Mouse (Mus musculus): ENCODE results near the gene Smndc1. TPM values are rescaled to one million over a fixed set of nuclear protein-coding genes. Genes with fewer than 3 reads are reported as not detected.

Smndc1 gene
- polyA plus RNA-seq, 1 experiment from 2014 or later, result 34.6 TPM

DNA sequence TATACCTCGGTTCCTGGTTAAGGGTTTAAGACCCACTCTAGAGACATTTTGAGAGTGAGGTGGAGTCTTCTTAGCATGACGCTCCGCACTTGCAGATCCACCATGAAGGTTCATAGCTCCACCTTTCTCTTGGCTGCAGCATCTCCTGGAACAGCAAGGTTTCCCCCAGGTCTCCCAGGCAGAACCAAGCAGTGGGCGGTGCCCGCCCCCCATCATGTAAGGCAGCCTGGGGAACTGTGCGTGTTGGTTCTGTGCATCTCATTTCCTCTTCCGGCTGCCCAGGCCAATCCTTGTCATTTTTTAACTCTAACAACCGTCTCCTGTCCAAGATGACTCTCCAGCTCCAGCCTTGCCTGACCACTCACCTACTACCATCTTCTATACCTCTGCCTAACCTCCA, 35.4 kb upstream of the Smndc1 start:
- Histone ChIP-seq H3K9ac (replicated peaks; ENCODE audit: low read depth, low read length) (no peak overlapping the region), H3K9me3 (ENCODE audit: control insufficient read depth, low read length) (no peaks in the 10 kb centered on the region), H3K36me3 (ENCODE audit: control insufficient read depth, insufficient read depth, low read length) (no peaks in the 10 kb centered on the region), H3K4me2 (ENCODE audit: low read depth, low read length) (no peak overlapping the region), H3K27me3 (ENCODE audit: control insufficient read depth, insufficient read depth, low read length) (no peaks in the 10 kb centered on the region), H3K4me1 (ENCODE audit: control insufficient read depth, insufficient read depth, low read length) (peaks cover 14% of the 10 kb centered on the region), H3K4me3 (ENCODE audit: low read depth, low read length) (no peak overlapping the region), H3K27ac (ENCODE audit: low read depth, low read length) (no peak overlapping the region)
- WGBS, result 91% methylated on average over 8 of the region's 8 CpGs
- no peak for ATAC-seq (ENCODE audit: low read depth)

DNA sequence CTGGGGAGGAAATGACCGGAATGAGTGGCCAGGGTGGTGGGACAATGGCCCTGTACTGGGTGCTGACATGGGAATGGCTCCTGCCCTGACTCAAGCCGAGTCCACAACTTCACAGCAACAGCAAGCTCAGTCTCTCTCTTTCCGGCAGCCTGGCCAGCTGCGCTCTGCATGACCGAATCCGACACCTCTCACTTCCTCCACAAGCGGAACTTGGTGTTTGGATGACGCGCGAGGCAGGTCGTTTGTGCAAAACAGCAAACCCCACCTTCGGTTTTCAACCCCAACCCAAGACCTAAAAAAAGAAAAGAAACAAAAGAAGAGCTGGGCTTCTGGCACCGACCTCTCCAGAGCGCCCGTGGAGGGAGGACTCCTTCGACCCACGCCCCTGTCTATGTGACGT, 34.3 kb upstream of the Smndc1 start:
- Histone ChIP-seq H3K4me1 (ENCODE audit: control insufficient read depth, insufficient read depth, low read length) (peaks cover 6% of the 10 kb centered on the region; the same call in 1 of the 2 replicates), H3K4me2 (ENCODE audit: low read depth, low read length) (no peak overlapping the region), H3K27ac (ENCODE audit: low read depth, low read length) (no peak overlapping the region), H3K9ac (replicated peaks; ENCODE audit: low read depth, low read length) (no peak overlapping the region), H3K9me3 (ENCODE audit: control insufficient read depth, low read length) (no peaks in the 10 kb centered on the region), H3K27me3 (ENCODE audit: control insufficient read depth, insufficient read depth, low read length) (no peaks in the 10 kb centered on the region), H3K4me3 (ENCODE audit: low read depth, low read length) (no peak overlapping the region), H3K36me3 (ENCODE audit: control insufficient read depth, insufficient read depth, low read length) (no peaks in the 10 kb centered on the region)
- no peak for ATAC-seq (ENCODE audit: low read depth)
- WGBS, result 69% methylated on average over 18 of the region's 18 CpGs

DNA sequence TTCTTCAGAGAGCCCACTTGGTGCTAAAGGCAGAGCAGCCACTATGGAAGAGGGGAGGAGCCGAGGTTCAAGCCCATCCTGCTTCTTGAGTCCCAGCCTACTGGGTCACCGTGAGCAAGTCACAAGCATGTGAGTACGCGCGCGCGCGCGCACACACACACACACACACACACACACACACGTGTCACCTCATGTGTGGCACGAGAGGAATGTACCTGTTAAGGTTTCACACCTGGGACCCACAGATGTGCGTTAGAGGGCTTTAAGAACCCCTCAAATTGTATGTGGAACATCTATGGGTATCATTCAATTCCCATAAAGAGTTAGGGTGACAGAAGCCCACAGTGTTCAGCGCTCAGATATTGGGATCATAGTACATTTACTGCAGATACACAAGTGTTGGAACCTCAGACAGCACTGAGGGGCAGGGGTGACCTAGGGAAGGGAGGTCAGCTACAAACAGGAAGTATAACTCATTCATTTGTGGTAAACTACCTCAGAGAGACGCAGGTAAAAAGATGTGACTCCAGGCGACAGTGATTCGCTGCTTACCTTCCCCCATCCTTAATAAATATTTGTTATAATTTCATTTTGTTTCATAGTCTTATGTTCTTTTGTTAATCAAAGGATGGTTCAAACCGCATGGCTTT, 33.6 kb upstream of the Smndc1 start:
- H3K4me3 ChIP-seq (ENCODE audit: low read depth, low read length), result no peak overlapping the region
- WGBS, result 62% methylated on average over 17 of the region's 17 CpGs
- no peaks in the 10 kb centered on the region for H3K9me3 ChIP-seq (ENCODE audit: control insufficient read depth, low read length)
- no peaks in the 10 kb centered on the region for H3K27me3 ChIP-seq (ENCODE audit: control insufficient read depth, insufficient read depth, low read length)
- peaks cover 6% of the 10 kb centered on the region; the same call in 1 of the 2 replicates for H3K4me1 ChIP-seq (ENCODE audit: control insufficient read depth, insufficient read depth, low read length)
- H3K4me2 ChIP-seq (ENCODE audit: low read depth, low read length), result no peak overlapping the region
- H3K9ac ChIP-seq (replicated peaks; ENCODE audit: low read depth, low read length), result no peak overlapping the region
- H3K27ac ChIP-seq (ENCODE audit: low read depth, low read length), result no peak overlapping the region
- ATAC-seq (ENCODE audit: low read depth), result no peak
- no peaks in the 10 kb centered on the region for H3K36me3 ChIP-seq (ENCODE audit: control insufficient read depth, insufficient read depth, low read length)

DNA sequence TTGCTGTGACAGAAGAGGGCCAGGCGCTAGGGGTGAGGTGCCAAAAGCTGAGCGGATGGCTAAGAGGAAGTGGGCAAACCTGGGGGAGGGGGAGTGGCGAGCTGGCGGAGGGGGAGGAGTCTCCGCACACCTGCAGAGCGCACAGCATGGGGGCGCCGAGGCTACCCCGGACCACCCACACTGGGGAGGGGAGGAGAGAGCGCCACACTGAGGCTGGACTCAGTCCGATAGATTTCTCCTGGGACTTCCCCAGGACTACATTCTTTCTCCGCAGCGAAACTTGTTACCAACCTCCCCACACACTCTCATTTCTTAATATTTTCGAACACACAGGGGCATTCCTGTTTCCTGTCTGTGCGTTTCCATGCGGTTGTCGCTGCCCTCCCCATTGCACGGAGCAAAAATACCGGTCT, 33.0 kb upstream of the Smndc1 start:
- WGBS, result 16% methylated on average over 19 of the region's 19 CpGs
- H3K4me2 ChIP-seq (ENCODE audit: low read depth, low read length), result no peak overlapping the region
- ATAC-seq (ENCODE audit: low read depth), result no peak
- H3K9me3 ChIP-seq (ENCODE audit: control insufficient read depth, low read length), result no peaks in the 10 kb centered on the region
- H3K4me3 ChIP-seq (ENCODE audit: low read depth, low read length), result no peak overlapping the region
- H3K9ac ChIP-seq (replicated peaks; ENCODE audit: low read depth, low read length), result no peak overlapping the region
- no peak overlapping the region for H3K27ac ChIP-seq (ENCODE audit: low read depth, low read length)
- no peaks in the 10 kb centered on the region for H3K27me3 ChIP-seq (ENCODE audit: control insufficient read depth, insufficient read depth, low read length)
- peaks cover 6% of the 10 kb centered on the region; the same call in 1 of the 2 replicates for H3K4me1 ChIP-seq (ENCODE audit: control insufficient read depth, insufficient read depth, low read length)
- no peaks in the 10 kb centered on the region for H3K36me3 ChIP-seq (ENCODE audit: control insufficient read depth, insufficient read depth, low read length)

DNA sequence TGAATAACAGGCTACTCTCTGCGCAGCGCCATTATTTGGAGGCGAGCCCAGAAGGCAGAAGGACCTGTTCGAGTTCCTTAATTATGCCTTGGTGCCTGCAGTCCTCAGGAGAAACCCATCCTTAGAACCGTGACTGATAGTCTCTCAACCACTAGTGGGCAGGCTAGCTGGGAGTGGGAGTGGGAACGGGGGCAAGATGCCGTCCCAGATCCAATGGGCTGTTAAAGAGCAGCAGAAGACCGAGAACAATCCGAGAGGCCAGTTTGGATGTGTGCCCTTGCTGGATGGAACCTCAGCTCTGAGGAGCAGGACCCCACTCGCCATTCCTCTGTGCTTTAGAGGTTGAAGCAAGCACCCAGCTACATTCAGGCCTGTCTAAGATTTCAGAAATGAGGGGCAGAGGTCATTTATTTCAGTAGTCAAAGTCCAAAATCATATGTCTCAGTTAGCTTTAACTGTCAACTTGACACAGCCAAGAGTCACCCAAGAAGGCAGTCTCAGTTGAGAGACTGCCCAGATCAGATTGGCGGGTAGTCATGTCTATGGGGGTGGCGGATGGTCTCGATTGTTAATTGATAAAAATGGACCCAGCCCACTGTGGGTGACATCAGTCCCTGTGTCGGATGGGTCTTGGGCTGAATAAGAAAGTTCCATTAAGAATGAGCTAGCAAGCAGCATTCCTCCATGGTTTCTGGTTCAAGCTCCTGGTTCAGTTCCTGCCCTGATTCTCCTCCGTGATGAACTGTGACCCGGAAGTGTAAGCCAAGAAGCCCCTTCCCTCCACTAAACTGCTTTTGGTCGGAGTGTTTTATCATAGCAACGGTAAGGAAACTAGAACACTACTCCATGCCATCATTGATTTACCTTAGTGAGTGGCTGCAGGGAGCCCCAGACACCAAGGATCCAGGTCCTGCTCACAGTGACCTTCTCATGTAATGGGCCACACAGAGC, 32.3 kb upstream of the Smndc1 start:
- no peak for ATAC-seq (ENCODE audit: low read depth)
- H3K4me1 ChIP-seq (ENCODE audit: control insufficient read depth, insufficient read depth, low read length), result peaks cover 3% of the 10 kb centered on the region; the same call in 1 of the 2 replicates
- no peaks in the 10 kb centered on the region for H3K9me3 ChIP-seq (ENCODE audit: control insufficient read depth, low read length)
- no peak overlapping the region for H3K4me2 ChIP-seq (ENCODE audit: low read depth, low read length)
- H3K36me3 ChIP-seq (ENCODE audit: control insufficient read depth, insufficient read depth, low read length), result no peaks in the 10 kb centered on the region
- no peak overlapping the region for H3K27ac ChIP-seq (ENCODE audit: low read depth, low read length)
- H3K27me3 ChIP-seq (ENCODE audit: control insufficient read depth, insufficient read depth, low read length), result no peaks in the 10 kb centered on the region
- 68% methylated on average over 18 of the region's 18 CpGs for WGBS
- no peak overlapping the region for H3K4me3 ChIP-seq (ENCODE audit: low read depth, low read length)
- no peak overlapping the region for H3K9ac ChIP-seq (replicated peaks; ENCODE audit: low read depth, low read length)

DNA sequence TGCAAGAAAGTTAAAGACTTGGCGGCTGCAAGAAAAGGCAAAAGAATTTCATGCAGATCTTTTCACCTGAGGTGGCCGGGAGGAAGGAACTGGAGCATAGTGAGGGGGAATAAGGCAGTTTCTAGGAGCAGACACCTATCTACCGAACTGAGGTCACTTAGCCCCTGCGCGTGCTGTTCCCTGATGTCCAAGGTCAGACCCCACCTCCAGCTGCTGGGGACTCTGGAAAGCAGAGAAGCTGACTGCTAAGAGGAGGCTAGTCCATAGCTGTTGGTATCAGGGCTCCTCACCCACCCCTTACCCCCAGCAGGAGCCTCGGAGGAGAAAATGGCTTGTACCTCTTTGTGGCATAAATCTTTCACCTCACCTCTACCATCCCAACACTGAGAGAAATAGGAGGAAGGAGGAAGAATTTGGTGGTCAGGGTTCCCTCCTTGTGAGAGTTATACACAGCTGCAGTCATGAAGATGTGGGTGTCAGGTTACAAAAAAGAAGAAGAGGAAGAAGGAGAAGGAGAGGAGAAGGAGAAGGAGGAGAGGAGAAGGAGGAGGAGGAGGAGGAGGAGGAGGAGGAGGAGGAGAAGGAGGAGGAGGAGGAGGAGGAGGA, 31.3 kb upstream of the Smndc1 start:
- Histone ChIP-seq H3K27me3 (ENCODE audit: control insufficient read depth, insufficient read depth, low read length) (no peaks in the 10 kb centered on the region), H3K9ac (replicated peaks; ENCODE audit: low read depth, low read length) (no peak overlapping the region), H3K36me3 (ENCODE audit: control insufficient read depth, insufficient read depth, low read length) (no peaks in the 10 kb centered on the region), H3K27ac (ENCODE audit: low read depth, low read length) (no peak overlapping the region), H3K9me3 (ENCODE audit: control insufficient read depth, low read length) (no peaks in the 10 kb centered on the region), H3K4me2 (ENCODE audit: low read depth, low read length) (peak overlapping the region; percentile 88), H3K4me1 (ENCODE audit: control insufficient read depth, insufficient read depth, low read length) (peaks cover 3% of the 10 kb centered on the region; the same call in 1 of the 2 replicates), H3K4me3 (ENCODE audit: low read depth, low read length) (peak overlapping the region; percentile 37)
- ATAC-seq (ENCODE audit: low read depth), result 0 out of 2 replicates have a peak, but pooled peaks have one; percentile 3
- 0% methylated on average over 6 of the region's 6 CpGs for WGBS

DNA sequence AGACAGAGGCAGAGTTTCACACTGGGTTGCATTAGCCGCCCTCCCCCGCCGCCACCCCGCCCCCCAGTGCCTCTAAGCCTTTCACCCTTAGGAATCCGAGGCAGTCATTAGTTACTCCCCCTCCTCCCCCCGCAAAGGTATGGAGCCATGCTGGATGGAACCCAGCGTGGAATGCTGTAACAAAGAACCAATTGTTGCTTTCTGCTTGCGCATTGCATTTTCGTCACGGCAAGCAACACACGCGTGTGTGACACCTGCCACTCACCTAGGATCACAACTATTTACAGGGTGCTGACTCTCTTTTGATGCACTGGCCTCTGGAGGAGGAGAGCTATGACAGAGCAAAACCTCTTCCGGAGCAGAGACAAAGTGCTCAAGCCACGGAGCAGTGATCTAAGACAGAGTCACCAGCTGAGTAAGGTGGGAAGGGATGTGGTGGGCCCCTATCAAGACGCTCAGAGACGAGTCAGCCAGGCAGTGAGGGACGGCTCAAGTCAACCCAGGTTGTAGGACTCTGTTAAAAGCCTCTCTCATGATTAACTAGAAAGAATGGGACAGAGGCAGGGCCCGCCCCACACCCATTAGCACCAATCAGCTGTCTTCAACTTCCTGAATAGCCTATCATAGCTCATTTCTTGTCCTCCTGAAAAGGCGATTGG, 30.7 kb upstream of the Smndc1 start:
- H3K4me3 ChIP-seq (ENCODE audit: low read depth, low read length), result peak overlapping the region; percentile 37
- H3K27me3 ChIP-seq (ENCODE audit: control insufficient read depth, insufficient read depth, low read length), result no peaks in the 10 kb centered on the region
- H3K36me3 ChIP-seq (ENCODE audit: control insufficient read depth, insufficient read depth, low read length), result no peaks in the 10 kb centered on the region
- H3K4me2 ChIP-seq (ENCODE audit: low read depth, low read length), result peak overlapping the region; percentile 88
- no peak overlapping the region for H3K27ac ChIP-seq (ENCODE audit: low read depth, low read length)
- peak; percentile 95 for ATAC-seq (ENCODE audit: low read depth)
- peak overlapping the region; percentile 35 for H3K9ac ChIP-seq (replicated peaks; ENCODE audit: low read depth, low read length)
- WGBS, result under 1% methylated on average over 19 of the region's 19 CpGs
- peaks cover 3% of the 10 kb centered on the region; the same call in 1 of the 2 replicates for H3K4me1 ChIP-seq (ENCODE audit: control insufficient read depth, insufficient read depth, low read length)
- H3K9me3 ChIP-seq (ENCODE audit: control insufficient read depth, low read length), result no peaks in the 10 kb centered on the region

DNA sequence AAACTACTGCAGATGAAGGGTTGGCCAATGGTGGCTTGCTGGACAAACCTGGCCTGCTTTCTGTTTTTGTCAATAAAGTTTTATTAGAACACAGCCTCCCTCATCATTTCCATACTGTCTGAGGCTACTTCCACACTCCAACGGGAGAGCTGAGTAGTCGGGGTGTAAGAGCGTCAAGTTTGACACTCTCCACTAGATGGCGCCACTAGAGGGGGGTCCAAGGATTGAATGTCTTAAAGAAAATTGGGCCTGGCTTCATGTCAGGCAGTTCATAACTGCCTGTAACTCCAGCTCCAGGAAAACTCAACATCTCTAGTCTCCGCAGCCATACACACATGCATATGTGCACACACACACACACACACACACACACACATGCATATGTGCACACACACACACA, 29.5 kb upstream of the Smndc1 start:
- H3K9ac ChIP-seq (replicated peaks; ENCODE audit: low read depth, low read length), result no peak overlapping the region

More for the DNA sequence above, 29.5 kb upstream of the Smndc1 start:
- Histone ChIP-seq H3K27ac (ENCODE audit: low read depth, low read length) (no peak overlapping the region), H3K4me1 (ENCODE audit: control insufficient read depth, insufficient read depth, low read length) (peaks cover 3% of the 10 kb centered on the region; the same call in 1 of the 2 replicates), H3K9me3 (ENCODE audit: control insufficient read depth, low read length) (no peaks in the 10 kb centered on the region), H3K4me3 (ENCODE audit: low read depth, low read length) (no peak overlapping the region), H3K36me3 (ENCODE audit: control insufficient read depth, insufficient read depth, low read length) (no peaks in the 10 kb centered on the region), H3K27me3 (ENCODE audit: control insufficient read depth, insufficient read depth, low read length) (no peaks in the 10 kb centered on the region), H3K4me2 (ENCODE audit: low read depth, low read length) (no peak overlapping the region)
- no peak for ATAC-seq (ENCODE audit: low read depth)
- 51% methylated on average over 5 of the region's 5 CpGs for WGBS
